8 mouse cellular contexts compared by ENCODE assay signal in genomic region chr11:60703131-60703530, GRCm38 (mm10). TPM values are rescaled to one million over a fixed set of nuclear protein-coding genes. Genes with fewer than 3 reads are reported as not detected.
DNase-seq lines count a peak whose midpoint lies in the region; ATAC-seq and TF ChIP-seq lines count a peak whose summit lies in the region.

No protein-coding gene starts in this region.

- H3K36me3 ChIP-seq in neural tube, embryonic 15.5 days = peaks cover 34% of the 10 kb centered on the region
- H3K36me3 ChIP-seq in embryonic facial prominence, embryonic 11.5 days (replicated peaks; ENCODE audit: control insufficient read depth, insufficient read depth, low read depth, low read length) = peaks cover 18% of the 10 kb centered on the region
- H3K36me3 ChIP-seq in hindbrain, postnatal 0 days (ENCODE audit: insufficient read depth, low read length) = peaks cover 30% of the 10 kb centered on the region
- H3K36me3 ChIP-seq in liver, embryonic 13.5 days = peaks cover 34% of the 10 kb centered on the region

- TF ChIP-seq CTCF in hindbrain, postnatal 0 days (IDR thresholded peaks at IDR 0.05; ENCODE audit: low read depth) = peak; percentile 83

- DNase-seq in neural tube, embryonic 10.5 days (ENCODE audit: extremely low spot score, low spot score) = peak; percentile 65
- peak; percentile 74 for DNase-seq in adrenal gland, postnatal 25 days
- peak; percentile 80 for DNase-seq in embryonic facial prominence, embryonic 11.5 days (ENCODE audit: low spot score)
- DNase-seq in hindbrain, postnatal 0 days (ENCODE audit: low spot score) = peak; percentile 90
- peak; percentile 50 for DNase-seq in liver, embryonic 13.5 days
- peak; percentile 58 for DNase-seq in urinary bladder, postnatal 14 days (ENCODE audit: low spot score)

- H3K27ac ChIP-seq in neural tube, embryonic 15.5 days (replicated peaks) = no peak overlapping the region
- H3K27ac ChIP-seq in embryonic facial prominence, embryonic 11.5 days (replicated peaks; ENCODE audit: low read depth, low read length) = no peak overlapping the region
- H3K27ac ChIP-seq in hindbrain, postnatal 0 days = 0 out of 2 replicates have a peak overlapping the region, but pooled peaks have one; percentile 15
- no peak overlapping the region for H3K27ac ChIP-seq in liver, embryonic 13.5 days

- WGBS in neural tube, embryonic 15.5 days = 16% methylated on average over 4 of the region's 4 CpGs
- 32% methylated on average over 4 of the region's 4 CpGs for WGBS in embryonic facial prominence, embryonic 11.5 days
- WGBS in hindbrain, postnatal 0 days = 10% methylated on average over 4 of the region's 4 CpGs
- 39% methylated on average over 4 of the region's 4 CpGs for WGBS in liver, embryonic 13.5 days (ENCODE audit: insufficient replicate concordance)

- ATAC-seq in neural tube, embryonic 15.5 days (ENCODE audit: low FRiP score) = no peak
- ATAC-seq in embryonic facial prominence, embryonic 11.5 days (replicated peaks; ENCODE audit: insufficient number of reproducible peaks, low FRiP score, low TSS enrichment, low read depth) = no peak
- peak; percentile 61 for ATAC-seq in hindbrain, postnatal 0 days
- ATAC-seq in liver, embryonic 13.5 days (ENCODE audit: low read depth) = no peak
- peak; percentile 34; the same call in 1 of the 2 replicates for ATAC-seq in neutrophil, adult 5-6 weeks (ENCODE audit: extremely low read depth, insufficient number of reproducible peaks, low FRiP score, poor library complexity, severe bottlenecking)

- no peaks in the 10 kb centered on the region for H3K9me3 ChIP-seq in neural tube, embryonic 15.5 days (replicated peaks)
- no peaks in the 10 kb centered on the region for H3K9me3 ChIP-seq in embryonic facial prominence, embryonic 11.5 days (replicated peaks; ENCODE audit: control insufficient read depth, low read length)
- H3K9me3 ChIP-seq in hindbrain, postnatal 0 days (ENCODE audit: low read length) = no peaks in the 10 kb centered on the region
- no peaks in the 10 kb centered on the region for H3K9me3 ChIP-seq in liver, embryonic 13.5 days (replicated peaks)

- no peak overlapping the region for H3K9ac ChIP-seq in neural tube, embryonic 15.5 days (replicated peaks)
- no peak overlapping the region for H3K9ac ChIP-seq in embryonic facial prominence, embryonic 11.5 days (replicated peaks; ENCODE audit: low read length)
- H3K9ac ChIP-seq in hindbrain, postnatal 0 days (replicated peaks; ENCODE audit: low read length) = no peak overlapping the region
- H3K9ac ChIP-seq in liver, embryonic 13.5 days = no peak overlapping the region

- H3K4me2 ChIP-seq in neural tube, embryonic 15.5 days = no peak overlapping the region; the same call in 1 of the 2 replicates
- H3K4me2 ChIP-seq in embryonic facial prominence, embryonic 11.5 days (ENCODE audit: low read depth, low read length) = no peak overlapping the region
- H3K4me2 ChIP-seq in hindbrain, postnatal 0 days (ENCODE audit: low read depth, low read length) = no peak overlapping the region
- H3K4me2 ChIP-seq in liver, embryonic 13.5 days = no peak overlapping the region

- no peak overlapping the region for H3K4me3 ChIP-seq in neural tube, embryonic 15.5 days (replicated peaks)
- no peak overlapping the region for H3K4me3 ChIP-seq in embryonic facial prominence, embryonic 11.5 days (ENCODE audit: low read depth, low read length)
- no peak overlapping the region for H3K4me3 ChIP-seq in hindbrain, postnatal 0 days (ENCODE audit: low read length)
- H3K4me3 ChIP-seq in liver, embryonic 13.5 days (replicated peaks) = no peak overlapping the region

- H3K27me3 ChIP-seq in neural tube, embryonic 15.5 days (replicated peaks) = no peaks in the 10 kb centered on the region
- H3K27me3 ChIP-seq in embryonic facial prominence, embryonic 11.5 days (ENCODE audit: control insufficient read depth, insufficient read depth, low read length) = no peaks in the 10 kb centered on the region
- H3K27me3 ChIP-seq in hindbrain, postnatal 0 days (ENCODE audit: insufficient read depth, low read length) = no peaks in the 10 kb centered on the region
- H3K27me3 ChIP-seq in liver, embryonic 13.5 days = no peaks in the 10 kb centered on the region

- peaks cover 56% of the 10 kb centered on the region for H3K4me1 ChIP-seq in neural tube, embryonic 15.5 days
- H3K4me1 ChIP-seq in embryonic facial prominence, embryonic 11.5 days (ENCODE audit: control insufficient read depth, insufficient read depth, low read length) = peaks cover 4% of the 10 kb centered on the region; the same call in 1 of the 2 replicates
- H3K4me1 ChIP-seq in hindbrain, postnatal 0 days (ENCODE audit: insufficient read depth, low read length) = peaks cover 23% of the 10 kb centered on the region; the same call in 1 of the 2 replicates
- H3K4me1 ChIP-seq in liver, embryonic 13.5 days (replicated peaks) = peaks cover 42% of the 10 kb centered on the region

RNA-seq across cellular contexts. Expression of gene Llgl1, which starts 3.6 kb away (rescaled TPM):
- 35.0 and 36.4 TPM in 2 replicates for polyA plus RNA-seq in neural tube, embryonic 15.5 days (2015; fragmentation: Nextera tagmentation; extraction: Ambion mirVana)
- 25.6 and 28.6 TPM in 2 replicates for total RNA-seq in adrenal gland, postnatal 25 days (2021)
- polyA plus RNA-seq in embryonic facial prominence, embryonic 11.5 days (2014; fragmentation: Nextera tagmentation; extraction: Ambion mirVana) = 67.8 and 79.1 TPM in 2 replicates
- 60.2 and 75.5 TPM in 2 replicates for total RNA-seq in hindbrain, postnatal 0 days (2014; rRNA removed)
- polyA plus RNA-seq in hindbrain, postnatal 0 days (2015; fragmentation: Nextera tagmentation; extraction: Ambion mirVana) = 35.2 and 36.7 TPM in 2 replicates
- 11.2 and 12.4 TPM in 2 replicates for polyA plus RNA-seq in liver, embryonic 13.5 days (2015; fragmentation: Nextera tagmentation; extraction: Ambion mirVana)
- 9.2 and 11.3 TPM in 2 replicates for total RNA-seq in neutrophil, adult 5-6 weeks (2017)

RNA-seq across cellular contexts. Expression of gene Flii, which starts 23.9 kb away (rescaled TPM):
- 68.3 and 73.6 TPM in 2 replicates for polyA plus RNA-seq in neural tube, embryonic 15.5 days (2015; fragmentation: Nextera tagmentation; extraction: Ambion mirVana)
- 167 and 175 TPM in 2 replicates for total RNA-seq in adrenal gland, postnatal 25 days (2021)
- polyA plus RNA-seq in embryonic facial prominence, embryonic 11.5 days (2014; fragmentation: Nextera tagmentation; extraction: Ambion mirVana) = 50.5 and 56.9 TPM in 2 replicates
- 77.1 and 112 TPM in 2 replicates for total RNA-seq in hindbrain, postnatal 0 days (2014; rRNA removed)
- polyA plus RNA-seq in hindbrain, postnatal 0 days (2015; fragmentation: Nextera tagmentation; extraction: Ambion mirVana) = 39.9 and 42.7 TPM in 2 replicates
- 25.2 and 28.7 TPM in 2 replicates for polyA plus RNA-seq in liver, embryonic 13.5 days (2015; fragmentation: Nextera tagmentation; extraction: Ambion mirVana)
- 249 and 288 TPM in 2 replicates for total RNA-seq in neutrophil, adult 5-6 weeks (2017)

RNA-seq across cellular contexts. Expression of gene Mief2, which starts 25.1 kb away (rescaled TPM):
- 23.1 and 25.3 TPM in 2 replicates for polyA plus RNA-seq in neural tube, embryonic 15.5 days (2015; fragmentation: Nextera tagmentation; extraction: Ambion mirVana)
- 39.8 and 45.0 TPM in 2 replicates for total RNA-seq in adrenal gland, postnatal 25 days (2021)
- 11.6 and 14.1 TPM in 2 replicates for polyA plus RNA-seq in embryonic facial prominence, embryonic 11.5 days (2014; fragmentation: Nextera tagmentation; extraction: Ambion mirVana)
- total RNA-seq in hindbrain, postnatal 0 days (2014; rRNA removed) = 38.0 and 40.6 TPM in 2 replicates
- 24.8 and 26.0 TPM in 2 replicates for polyA plus RNA-seq in hindbrain, postnatal 0 days (2015; fragmentation: Nextera tagmentation; extraction: Ambion mirVana)
- polyA plus RNA-seq in liver, embryonic 13.5 days (2015; fragmentation: Nextera tagmentation; extraction: Ambion mirVana) = 3.0 and 3.6 TPM in 2 replicates
- 12.8 and 15.2 TPM in 2 replicates for total RNA-seq in neutrophil, adult 5-6 weeks (2017)

Comparison
In these comparisons a context has a peak if more than half of its experiments do, and no peak if none do; other contexts are left out.
1. ATAC-seq: peak in hindbrain, postnatal 0 days (single experiment) and neutrophil, adult 5-6 weeks (single experiment); none in neural tube, embryonic 15.5 days (single experiment), embryonic facial prominence, embryonic 11.5 days (single experiment) and liver, embryonic 13.5 days (single experiment).
2. Peak in every context shown above with its lines, with median percentiles within 50 percentile points of each other: DNase-seq.